Comparison of ENCODE assay signal across 8 mouse cellular contexts in genomic region chr7:111014893-111015292, GRCm38 (mm10). TPM values are rescaled to one million over a fixed set of nuclear protein-coding genes. Genes with fewer than 3 reads are reported as not detected.
DNase-seq lines count a peak whose midpoint lies in the region; ATAC-seq lines count a peak whose summit lies in the region.

No protein-coding gene starts in this region.

- peak; percentile 87 for ATAC-seq in intestine, embryonic 15.5 days

- H3K4me1 ChIP-seq in intestine, embryonic 15.5 days (replicated peaks) = no peaks in the 10 kb centered on the region
- no peaks in the 10 kb centered on the region for H3K4me1 ChIP-seq in midbrain, embryonic 10.5 days

- no peak overlapping the region for H3K27ac ChIP-seq in intestine, embryonic 15.5 days
- H3K27ac ChIP-seq in midbrain, embryonic 10.5 days (replicated peaks) = no peak overlapping the region

- intact Hi-C loops in left cerebral cortex, postnatal 14 days (cut with DNase I) = loop anchor here (2.0 to 5.0 kb wide), 3 partner anchors 33 to 288 kb away; partner anchors contain the start of gene Mrvi1

- no peaks in the 10 kb centered on the region for H3K36me3 ChIP-seq in intestine, embryonic 15.5 days
- no peaks in the 10 kb centered on the region for H3K36me3 ChIP-seq in midbrain, embryonic 10.5 days

- WGBS in intestine, embryonic 15.5 days = 30% methylated on average over 5 of the region's 5 CpGs
- WGBS in midbrain, embryonic 10.5 days = 43% methylated on average over 5 of the region's 5 CpGs

- DNase-seq in adipocyte (ENCODE audit: low spot score) = peak; percentile 87
- DNase-seq in embryo, embryonic 10.5 days (ENCODE audit: low spot score) = peak; percentile 93
- peak; percentile 73 for DNase-seq in gastrocnemius, postnatal 25 days
- DNase-seq in left cerebral cortex, postnatal 14 days (ENCODE audit: low spot score in 2 of 2) = peak; percentile 91 to 92
- peak; percentile 86 for DNase-seq in midbrain, embryonic 10.5 days (ENCODE audit: low spot score)
- peak; percentile 98 for DNase-seq in right cerebral cortex, postnatal 4 days
- DNase-seq in yolk sac, embryonic 10.5 days (ENCODE audit: low spot score) = peak; percentile 83

- H3K9me3 ChIP-seq in intestine, embryonic 15.5 days = no peaks in the 10 kb centered on the region
- no peaks in the 10 kb centered on the region for H3K9me3 ChIP-seq in midbrain, embryonic 10.5 days (replicated peaks)

- no peak overlapping the region for H3K9ac ChIP-seq in intestine, embryonic 15.5 days

- no peaks in the 10 kb centered on the region for H3K27me3 ChIP-seq in intestine, embryonic 15.5 days (replicated peaks)
- H3K27me3 ChIP-seq in midbrain, embryonic 10.5 days (ENCODE audit: low read depth, poor library complexity, severe bottlenecking) = no peaks in the 10 kb centered on the region

- no peak overlapping the region for H3K4me2 ChIP-seq in intestine, embryonic 15.5 days (replicated peaks)

- no peak overlapping the region for H3K4me3 ChIP-seq in intestine, embryonic 15.5 days (replicated peaks)
- H3K4me3 ChIP-seq in midbrain, embryonic 10.5 days = no peak overlapping the region

RNA-seq across cellular contexts. Expression of gene Ctr9, which starts 13.9 kb away (rescaled TPM):
- 10 to 100 TPM; 13.6 to 14.4 TPM for total RNA-seq in gastrocnemius, postnatal 25 days (2021)
- 51.3 and 54.6 TPM in 2 replicates for polyA plus RNA-seq in intestine, embryonic 15.5 days (2015; fragmentation: Nextera tagmentation; extraction: Ambion mirVana)
- 10 to 100 TPM; 42.5 to 48.1 TPM for total RNA-seq in left cerebral cortex, postnatal 14 days (2021)
- polyA plus RNA-seq in midbrain, embryonic 10.5 days (2016; fragmentation: Nextera tagmentation; extraction: Ambion mirVana) = 81.6 and 93.9 TPM in 2 replicates

RNA-seq across cellular contexts. Expression of gene Mrvi1, which starts 32.6 kb away (rescaled TPM):
- 1 to 10 TPM; 4.0 to 5.4 TPM for total RNA-seq in gastrocnemius, postnatal 25 days (2021)
- polyA plus RNA-seq in intestine, embryonic 15.5 days (2015; fragmentation: Nextera tagmentation; extraction: Ambion mirVana) = 15.0 and 16.9 TPM in 2 replicates
- 1 to 10 TPM; 2.5 to 3.6 TPM for total RNA-seq in left cerebral cortex, postnatal 14 days (2021)
- 1.0 and 1.6 TPM in 2 replicates for polyA plus RNA-seq in midbrain, embryonic 10.5 days (2016; fragmentation: Nextera tagmentation; extraction: Ambion mirVana)
